Mouse (Mus musculus) stomach, embryonic 14.5 days (tissue): ENCODE data around the gene Meis2. TPM values are rescaled to one million over a fixed set of nuclear protein-coding genes. Genes with fewer than 3 reads are reported as not detected.

ENCODE experiments used
- ATAC-seq: fragments of 200-750 bp; cut with Nextera tagmentation; 2 replicates; pipeline ENCODE4 v1.8.0; 2017; ENCODE audit warnings: low read depth, moderate TSS enrichment; ENCODE audit not compliant: insufficient number of reproducible peaks, insufficient read depth, low FRiP score
- H3K27ac ChIP-seq: fragments of 300-500 bp; sonication (generic); 2 replicates; pipeline ENCODE4 v1.5.1; 2014; ENCODE audit warnings: mild to moderate bottlenecking, low read length, moderate library complexity, mixed read lengths
- H3K27me3 ChIP-seq: fragments of 300-500 bp; sonication (generic); 2 replicates; pipeline ENCODE4 v1.6.1; 2014; ENCODE audit warnings: low read length, control low read depth, mixed read lengths; ENCODE audit not compliant: control insufficient read depth, insufficient read depth
- H3K36me3 ChIP-seq: fragments of 300-500 bp; sonication (generic); 2 replicates; pipeline ENCODE4 v1.6.1; 2014; ENCODE audit warnings: mild to moderate bottlenecking, control low read depth, low read length, moderate library complexity, mixed read lengths; ENCODE audit not compliant: control insufficient read depth, insufficient read depth
- H3K4me1 ChIP-seq: fragments of 300-500 bp; sonication (generic); 2 replicates; pipeline ENCODE4 v1.6.1; 2014; ENCODE audit warnings: low read length, control low read depth, mixed read lengths; ENCODE audit not compliant: control insufficient read depth, insufficient read depth
- H3K4me2 ChIP-seq: fragments of 300-500 bp; sonication (generic); replicated peaks from 2 replicates; pipeline ENCODE4 v1.6.1; 2014; ENCODE audit warnings: low read depth, low read length, control low read depth
- H3K4me3 ChIP-seq: fragments of 300-500 bp; sonication (generic); 2 replicates; pipeline ENCODE4 v1.5.1; 2014; ENCODE audit warnings: low read depth, low read length, control low read depth
- H3K9ac ChIP-seq: fragments of 300-500 bp; sonication (generic); replicated peaks from 2 replicates; pipeline ENCODE4 v1.6.1; 2014; ENCODE audit warnings: low read depth, mild to moderate bottlenecking, control low read depth, low read length, moderate library complexity, mixed read lengths
- H3K9me3 ChIP-seq: fragments of 300-500 bp; sonication (generic); 2 replicates; pipeline ENCODE4 v1.6.1; 2016; ENCODE audit warnings: low read depth, low read length, control low read depth; ENCODE audit not compliant: control insufficient read depth
- WGBS: fragments of 180-500 bp; shearing (Covaris S2); extraction: QIAGEN DNeasy Blood & Tissue Kit; methylation state at CpG from one replicate; pipeline ENCODE4 v1.1.7; 2014; 5-methylcytosine and 5-hydroxymethylcytosine counted together
- polyA plus RNA-seq: library from polyadenylated mRNA; unstranded; fragments of >200 nt; fragmentation: Nextera tagmentation; extraction: Ambion mirVana; gene quantifications from 2 replicates; pipeline ENCODE4 v1.2.1, GENCODE M21; 2014

Meis2 gene
- polyA plus RNA-seq, result 85.0 and 86.3 TPM in 2 replicates

DNA sequence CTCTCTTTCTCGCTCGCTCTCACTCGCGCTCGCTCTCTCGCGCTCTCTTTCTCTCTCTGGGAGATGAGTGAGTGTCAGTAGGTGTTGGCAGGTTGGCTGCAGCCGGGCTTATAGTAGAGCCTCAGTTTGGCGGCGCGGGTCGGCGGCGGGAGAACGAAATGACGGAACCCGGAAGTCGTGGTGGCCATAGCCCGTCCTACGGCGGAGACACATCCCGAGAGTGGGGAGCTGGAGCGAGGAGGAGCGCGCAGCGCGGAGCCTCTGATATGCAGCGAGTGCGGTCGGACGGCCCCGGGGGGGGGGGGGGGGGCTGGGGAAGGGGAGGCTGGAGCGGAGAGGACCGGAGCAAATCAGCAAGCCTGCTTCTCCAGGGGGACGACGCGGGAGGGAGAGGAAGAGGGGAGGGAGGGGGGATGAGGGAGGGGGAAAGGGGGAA is at the start of gene Meis2:
Gene Meis2 (minus strand): TSS at position 270 of the 436 bp plus-strand sequence.
- H3K4me1 ChIP-seq, result no peaks in the 10 kb centered on the region
- no peaks in the 10 kb centered on the region for H3K27me3 ChIP-seq
- H3K4me2 ChIP-seq, result peak within 1 kb of the TSS; percentile 59
- peak within 1 kb of the TSS; percentile 83 for H3K4me3 ChIP-seq
- no peaks in the 10 kb centered on the region for H3K9me3 ChIP-seq
- H3K9ac ChIP-seq, result peak within 1 kb of the TSS; percentile 98
- peak within 1 kb of the TSS; percentile 100 for H3K27ac ChIP-seq
- no peaks in the 10 kb centered on the region; the same call in 1 of the 2 replicates for H3K36me3 ChIP-seq
- WGBS, result under 1% methylated on average over 34 of the region's 37 CpGs
- peak; percentile 85 for ATAC-seq

DNA sequence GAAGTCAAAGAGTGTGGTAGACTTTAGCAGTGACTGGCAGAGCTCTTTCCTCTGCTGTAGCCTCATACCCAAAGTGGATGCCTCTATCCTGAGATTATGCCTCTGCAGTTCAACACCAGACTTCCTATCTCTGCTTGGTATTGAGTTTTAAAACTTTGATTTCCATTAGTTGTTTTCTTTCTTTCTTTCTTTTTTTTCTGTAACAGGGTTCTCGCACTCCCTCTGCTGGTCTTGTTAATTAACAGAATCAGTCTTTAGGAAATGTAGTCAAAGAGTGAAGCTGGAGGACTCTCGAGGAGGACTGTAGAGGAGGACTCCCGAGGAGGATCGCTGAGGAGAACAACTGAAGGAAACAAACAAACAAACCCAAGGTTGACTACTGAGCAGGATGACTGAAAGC is 40.6 kb upstream of the Meis2 start:
- H3K4me1 ChIP-seq, result no peaks in the 10 kb centered on the region
- no peak overlapping the region for H3K4me3 ChIP-seq
- no peaks in the 10 kb centered on the region for H3K9me3 ChIP-seq
- no peak overlapping the region for H3K4me2 ChIP-seq
- H3K27ac ChIP-seq, result no peak overlapping the region
- H3K27me3 ChIP-seq, result no peaks in the 10 kb centered on the region
- no peak for ATAC-seq
- no peak overlapping the region for H3K9ac ChIP-seq
- 68% methylated on average over 4 of the region's 4 CpGs for WGBS
- H3K36me3 ChIP-seq, result no peaks in the 10 kb centered on the region

DNA sequence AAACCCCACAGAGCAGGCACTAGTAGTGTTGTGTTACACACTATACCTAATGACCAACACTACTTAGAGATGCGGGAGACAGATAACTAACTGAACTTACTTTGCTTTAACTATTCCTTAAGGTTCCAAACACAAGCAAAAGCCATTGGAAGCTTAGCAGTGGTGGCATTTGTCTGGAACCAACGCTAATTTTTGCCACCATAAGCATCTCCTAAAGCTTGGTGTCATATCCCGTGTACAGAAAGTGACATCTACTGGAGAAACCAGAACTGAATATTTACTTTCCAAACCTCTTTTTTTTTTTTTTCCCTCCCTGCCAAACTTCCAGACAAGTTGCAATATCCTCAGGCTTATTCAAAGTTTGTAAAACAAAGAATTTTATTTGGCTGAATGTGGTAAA is 39.5 kb upstream of the Meis2 start:
- no peak for ATAC-seq
- Histone ChIP-seq H3K36me3 (no peaks in the 10 kb centered on the region), H3K4me1 (no peaks in the 10 kb centered on the region), H3K9me3 (no peaks in the 10 kb centered on the region), H3K4me2 (no peak overlapping the region), H3K27me3 (no peaks in the 10 kb centered on the region), H3K27ac (no peak overlapping the region), H3K9ac (no peak overlapping the region), H3K4me3 (no peak overlapping the region)
- 60% methylated on average over 3 of the region's 3 CpGs for WGBS

GRCm38 (mm10) chr2:116103411-116103996 is 37.9 kb upstream of the Meis2 start:
- no peak overlapping the region for H3K4me3 ChIP-seq
- no peaks in the 10 kb centered on the region for H3K9me3 ChIP-seq
- no peak overlapping the region for H3K9ac ChIP-seq
- no peak overlapping the region for H3K4me2 ChIP-seq
- no peaks in the 10 kb centered on the region for H3K27me3 ChIP-seq
- peak; percentile 63; the same call in 1 of the 2 replicates for ATAC-seq
- no peaks in the 10 kb centered on the region for H3K36me3 ChIP-seq
- 33% methylated on average over 5 of the region's 5 CpGs for WGBS
- no peak overlapping the region for H3K27ac ChIP-seq
- no peaks in the 10 kb centered on the region for H3K4me1 ChIP-seq

GRCm38 (mm10) chr2:116101221-116101620 is 35.6 kb upstream of the Meis2 start:
- Histone ChIP-seq H3K27me3 (no peaks in the 10 kb centered on the region), H3K4me1 (no peaks in the 10 kb centered on the region), H3K9ac (no peak overlapping the region), H3K27ac (no peak overlapping the region), H3K9me3 (no peaks in the 10 kb centered on the region), H3K4me2 (no peak overlapping the region), H3K36me3 (no peaks in the 10 kb centered on the region), H3K4me3 (no peak overlapping the region)
- no peak for ATAC-seq

GRCm38 (mm10) chr2:116080961-116081360 is 15.3 kb upstream of the Meis2 start:
- Histone ChIP-seq H3K4me3 (no peak overlapping the region), H3K36me3 (no peaks in the 10 kb centered on the region), H3K9me3 (peaks cover 5% of the 10 kb centered on the region; the same call in 1 of the 2 replicates), H3K4me2 (no peak overlapping the region), H3K9ac (no peak overlapping the region), H3K27me3 (no peaks in the 10 kb centered on the region), H3K27ac (no peak overlapping the region), H3K4me1 (no peaks in the 10 kb centered on the region)
- 81% methylated on average over 2 of the region's 2 CpGs for WGBS
- ATAC-seq, result no peak

DNA sequence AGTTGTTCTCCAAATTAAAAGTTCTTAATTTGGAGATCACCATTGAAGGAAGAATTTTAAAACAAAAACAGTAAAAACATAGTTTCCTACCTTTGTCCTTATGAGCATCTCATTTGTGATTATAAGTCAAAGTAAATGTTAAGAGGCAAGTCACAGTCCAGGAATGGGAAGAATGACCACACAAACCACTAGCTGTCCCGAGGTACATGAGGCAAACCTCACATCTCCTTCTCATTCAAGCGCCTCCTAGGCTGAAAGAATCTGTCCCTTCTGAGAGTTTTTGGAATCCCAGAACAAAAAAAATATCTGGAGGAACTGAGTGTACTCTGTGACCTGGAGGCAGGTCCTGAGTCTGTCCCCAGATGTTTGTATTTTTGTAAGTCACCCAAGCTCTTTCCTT is 13.2 kb upstream of the Meis2 start:
- Histone ChIP-seq H3K4me3 (no peak overlapping the region), H3K36me3 (no peaks in the 10 kb centered on the region), H3K4me1 (peaks cover 8% of the 10 kb centered on the region; the same call in 1 of the 2 replicates), H3K9ac (no peak overlapping the region), H3K4me2 (no peak overlapping the region), H3K9me3 (peaks cover 5% of the 10 kb centered on the region; the same call in 1 of the 2 replicates), H3K27ac (no peak overlapping the region), H3K27me3 (no peaks in the 10 kb centered on the region)
- no peak for ATAC-seq
- WGBS, result 83% methylated on average over 2 of the region's 2 CpGs

DNA sequence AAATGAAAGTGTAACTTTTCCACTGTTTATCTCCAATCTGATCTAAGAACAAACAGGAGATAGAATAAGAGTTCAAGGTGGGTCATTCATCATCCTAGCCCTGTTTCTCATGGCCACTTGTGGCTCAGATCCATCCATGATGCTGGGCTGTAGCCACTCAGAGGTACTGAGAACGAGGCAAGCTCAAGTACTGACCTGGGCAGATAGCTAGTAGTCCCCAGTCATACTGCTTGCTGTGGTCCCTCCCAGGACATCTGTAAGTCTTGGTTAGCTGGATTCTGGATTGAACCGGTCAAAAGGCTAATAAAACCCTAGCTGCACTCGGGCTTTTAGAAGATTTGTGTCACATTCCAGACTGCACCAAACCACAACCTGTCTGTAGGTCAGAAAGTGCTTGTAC is 12.1 kb upstream of the Meis2 start:
- Histone ChIP-seq H3K27ac (no peak overlapping the region), H3K9me3 (peaks cover 1% of the 10 kb centered on the region; the same call in 1 of the 2 replicates), H3K9ac (no peak overlapping the region), H3K4me1 (peaks cover 8% of the 10 kb centered on the region; the same call in 1 of the 2 replicates), H3K4me2 (no peak overlapping the region), H3K27me3 (no peaks in the 10 kb centered on the region), H3K4me3 (no peak overlapping the region), H3K36me3 (no peaks in the 10 kb centered on the region)
- ATAC-seq, result no peak
- WGBS, result 47% methylated on average over 3 of the region's 3 CpGs
